Mouse (Mus musculus) kidney, postnatal 0 days (tissue): ENCODE data around the gene Lrrc27. TPM values are rescaled to one million over a fixed set of nuclear protein-coding genes. Genes with fewer than 3 reads are reported as not detected.

Source experiments
- ATAC-seq: fragments of 200-750 bp; cut with Nextera tagmentation; replicated peaks from 2 replicates; pipeline ENCODE4 v1.8.0; 2017; ENCODE audit warnings: low read depth, moderate number of reproducible peaks, moderate TSS enrichment, moderate library complexity; ENCODE audit not compliant: low FRiP score
- DNase-seq: peaks from one replicate; pipeline ENCODE4 v3.0.0-alpha.2; 2016; ENCODE audit warnings: low spot score
- H3K27ac ChIP-seq: fragments of 300-500 bp; sonication (generic); 2 replicates; pipeline ENCODE4 v1.5.1; 2014; ENCODE audit warnings: mild to moderate bottlenecking
- H3K27me3 ChIP-seq: fragments of 300-500 bp; sonication (generic); 2 replicates; pipeline ENCODE4 v1.6.1; 2014; ENCODE audit warnings: low read length, mixed read lengths; ENCODE audit not compliant: insufficient read depth
- H3K36me3 ChIP-seq: fragments of 300-500 bp; sonication (generic); 2 replicates; pipeline ENCODE4 v1.6.1; 2014; ENCODE audit warnings: low read length, mixed read lengths; ENCODE audit not compliant: insufficient read depth
- H3K4me1 ChIP-seq: fragments of 300-500 bp; sonication (generic); replicated peaks from 2 replicates; pipeline ENCODE4 v1.6.1; 2014; ENCODE audit warnings: antibody characterized with exemption, low read length, mixed read lengths; ENCODE audit not compliant: insufficient read depth
- H3K4me2 ChIP-seq: fragments of 300-500 bp; sonication (generic); 2 replicates; pipeline ENCODE4 v1.6.1; 2014; ENCODE audit warnings: mild to moderate bottlenecking, low read length, moderate library complexity, mixed read lengths
- H3K4me3 ChIP-seq: fragments of 300-500 bp; sonication (generic); replicated peaks from 2 replicates; pipeline ENCODE4 v1.5.1; 2014; ENCODE audit warnings: low read depth, low read length
- H3K9ac ChIP-seq: fragments of 300-500 bp; sonication (generic); 2 replicates; pipeline ENCODE4 v1.6.1; 2014; ENCODE audit warnings: low read depth, low read length
- H3K9me3 ChIP-seq: fragments of 300-500 bp; sonication (generic); replicated peaks from 2 replicates; pipeline ENCODE4 v1.6.1; 2016; ENCODE audit warnings: low read length, inconsistent platforms, mixed read lengths
- CTCF ChIP-seq: IDR thresholded peaks from 2 replicates; pipeline ENCODE4 v1.5.1; 2016; ENCODE audit warnings: antibody characterized with exemption, low read depth, mild to moderate bottlenecking, moderate library complexity
- WGBS: fragments of 180-500 bp; shearing (Covaris S2); extraction: QIAGEN DNeasy Blood & Tissue Kit; methylation state at CpG from one replicate; pipeline ENCODE4 v1.1.7; 2014; 5-methylcytosine and 5-hydroxymethylcytosine counted together
- polyA plus RNA-seq: library from polyadenylated mRNA; unstranded; fragments of >200 nt; fragmentation: Nextera tagmentation; extraction: Ambion mirVana; gene quantifications from 2 replicates; pipeline ENCODE4 v1.2.1, GENCODE M21; 2015

Gene Lrrc27
- polyA plus RNA-seq, 1 experiment from 2014 or later = 4.1 TPM

- H3K4me2 ChIP-seq = no peak overlapping the region
- H3K9ac ChIP-seq = no peak overlapping the region
- ATAC-seq = no peak
- no peaks in the 10 kb centered on the region for H3K4me1 ChIP-seq
- peak; percentile 17 for DNase-seq
- H3K36me3 ChIP-seq = no peaks in the 10 kb centered on the region
- no peak overlapping the region for H3K27ac ChIP-seq
- no peak for TF ChIP-seq CTCF
- no peaks in the 10 kb centered on the region for H3K27me3 ChIP-seq
- no peaks in the 10 kb centered on the region for H3K9me3 ChIP-seq
- H3K4me3 ChIP-seq = no peak overlapping the region
- 47% methylated on average over 4 of the region's 4 CpGs for WGBS
Measured at GRCm38 (mm10) chr7:139208773-139209095, 4.1 kb upstream of the Lrrc27 start.

- 81% methylated on average over 6 of the region's 6 CpGs for WGBS
- H3K4me2 ChIP-seq = no peak overlapping the region
- no peak overlapping the region for H3K4me3 ChIP-seq
- H3K36me3 ChIP-seq = no peaks in the 10 kb centered on the region
- H3K27me3 ChIP-seq = no peaks in the 10 kb centered on the region
- no peak for DNase-seq
- H3K27ac ChIP-seq = no peak overlapping the region
- TF ChIP-seq CTCF = no peak
- H3K9ac ChIP-seq = no peak overlapping the region
- H3K4me1 ChIP-seq = no peaks in the 10 kb centered on the region
- ATAC-seq = no peak
- no peaks in the 10 kb centered on the region for H3K9me3 ChIP-seq
Measured at GRCm38 (mm10) chr7:139211761-139212160, 1.0 kb upstream of the Lrrc27 start.

GRCm38 (mm10) chr7:139213751-139214150 lies 963 bp downstream of the Lrrc27 start:
- WGBS = 70% methylated on average over 3 of the region's 3 CpGs

DNA sequence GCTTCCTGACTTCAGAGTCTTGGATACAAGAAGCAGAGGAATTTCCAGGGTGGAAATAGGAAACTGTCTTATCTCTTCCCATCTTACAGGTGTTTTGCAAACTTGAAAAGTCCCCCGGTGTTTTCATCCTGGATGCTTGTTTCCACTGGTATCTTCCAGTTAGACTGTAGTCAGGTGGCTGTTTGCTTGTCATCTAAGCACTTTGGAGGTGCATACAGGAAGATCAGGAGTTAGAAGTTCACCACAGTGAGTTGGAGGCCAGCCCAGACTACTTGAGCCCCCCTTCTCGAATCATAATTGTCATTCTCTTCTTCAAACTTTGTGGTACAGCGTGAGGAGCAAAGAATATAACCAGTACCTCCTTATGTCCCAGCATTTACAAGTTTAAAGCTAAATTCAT lies 1.4 kb downstream of the Lrrc27 start:
- TF ChIP-seq CTCF = no peak
- no peaks in the 10 kb centered on the region for H3K9me3 ChIP-seq
- no peaks in the 10 kb centered on the region for H3K4me1 ChIP-seq
- H3K9ac ChIP-seq = no peak overlapping the region
- H3K4me3 ChIP-seq = no peak overlapping the region
- no peaks in the 10 kb centered on the region for H3K27me3 ChIP-seq
- DNase-seq (no peak), ATAC-seq (no peak)
- H3K27ac ChIP-seq = no peak overlapping the region
- no peaks in the 10 kb centered on the region for H3K36me3 ChIP-seq
- H3K4me2 ChIP-seq = no peak overlapping the region
- WGBS = 66% methylated on average over 3 of the region's 3 CpGs

More at GRCm38 (mm10) chr7:139213751-139214150, 963 bp downstream of the Lrrc27 start:
- 0 out of 2 replicates have a peak overlapping the region, but pooled peaks have one; percentile 48 for H3K4me3 ChIP-seq
- DNase-seq (no peak), ATAC-seq (no peak)
- H3K36me3 ChIP-seq = no peaks in the 10 kb centered on the region
- H3K4me1 ChIP-seq = no peaks in the 10 kb centered on the region
- H3K27me3 ChIP-seq = no peaks in the 10 kb centered on the region
- H3K4me2 ChIP-seq = peak overlapping the region; percentile 55
- H3K27ac ChIP-seq = no peak overlapping the region
- no peak overlapping the region for H3K9ac ChIP-seq
- no peaks in the 10 kb centered on the region for H3K9me3 ChIP-seq
- no peak for TF ChIP-seq CTCF

DNA sequence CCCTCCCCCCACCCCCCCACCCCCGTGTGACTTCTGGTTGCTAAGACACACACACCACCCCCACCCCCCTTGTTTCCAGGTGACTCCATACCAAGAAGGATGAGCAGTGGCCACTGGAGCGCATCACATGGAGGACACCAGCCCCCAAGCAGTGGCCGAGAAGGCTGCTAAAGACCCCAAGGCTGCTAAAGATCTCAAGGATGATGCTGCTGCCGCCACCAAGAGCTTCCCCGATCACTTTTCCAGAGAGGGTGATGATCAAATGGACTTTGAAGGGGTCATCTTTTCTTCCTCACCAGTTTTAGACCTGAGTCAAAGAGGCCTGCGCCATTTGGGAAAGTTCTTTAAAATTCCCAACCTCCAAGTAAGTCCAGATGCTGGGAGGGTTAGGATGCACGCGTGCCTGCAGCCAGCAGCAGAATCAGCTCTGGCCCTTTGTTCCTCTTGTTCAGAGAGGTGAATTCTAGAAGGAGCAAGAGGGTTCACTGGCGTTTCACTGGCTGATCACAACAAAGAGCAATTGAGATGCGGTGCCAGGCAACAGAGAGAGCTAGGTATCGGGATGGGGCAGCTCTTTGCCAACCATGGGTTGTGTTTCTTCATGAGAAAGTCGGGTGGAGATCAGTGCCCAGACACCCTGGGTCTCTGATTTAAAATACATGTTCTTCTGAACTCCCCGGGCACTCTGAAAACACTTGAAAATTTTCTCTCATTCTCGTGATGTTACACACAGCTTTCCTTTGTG lies 2.0 kb downstream of the Lrrc27 start:
- Histone ChIP-seq H3K4me1 (0 out of 2 replicates have a peak, but pooled peaks cover 4% of the 10 kb centered on the region), H3K4me2 (no peak overlapping the region), H3K4me3 (no peak overlapping the region), H3K27ac (no peak overlapping the region), H3K9ac (no peak overlapping the region), H3K27me3 (no peaks in the 10 kb centered on the region), H3K36me3 (no peaks in the 10 kb centered on the region), H3K9me3 (no peaks in the 10 kb centered on the region)
- no peak for ATAC-seq
- 76% methylated on average over 14 of the region's 14 CpGs for WGBS
- no peak for TF ChIP-seq CTCF
- DNase-seq = no peak

DNA sequence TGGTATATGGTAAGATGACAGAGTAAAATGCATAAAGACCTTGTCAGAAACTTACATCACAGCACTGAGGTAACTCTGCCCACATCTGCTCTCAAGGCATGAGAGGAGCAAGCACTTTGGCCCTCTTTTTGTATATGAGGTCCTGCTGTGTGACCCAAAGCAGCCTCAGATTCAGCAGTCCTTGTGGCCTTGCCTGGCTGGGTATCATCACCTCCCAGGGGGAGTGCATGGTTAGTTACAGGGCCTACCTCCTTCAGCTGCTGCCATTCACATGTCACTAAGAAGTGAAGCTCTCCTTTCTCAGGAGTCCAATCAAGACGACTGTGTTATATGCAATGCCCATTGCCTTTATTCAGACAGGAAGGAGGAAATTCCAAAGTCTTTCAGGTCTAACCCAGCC lies 2.7 kb downstream of the Lrrc27 start:
- WGBS = 57% methylated on average over 1 of the region's 1 CpGs
- Histone ChIP-seq H3K4me3 (no peak overlapping the region), H3K9me3 (no peaks in the 10 kb centered on the region), H3K36me3 (no peaks in the 10 kb centered on the region), H3K4me1 (0 out of 2 replicates have a peak, but pooled peaks cover 4% of the 10 kb centered on the region), H3K27ac (no peak overlapping the region), H3K4me2 (no peak overlapping the region), H3K27me3 (no peaks in the 10 kb centered on the region), H3K9ac (no peak overlapping the region)
- TF ChIP-seq CTCF = no peak
- DNase-seq (no peak), ATAC-seq (no peak)
